Mouse (Mus musculus) myocyte (in vitro differentiated cells): ENCODE measurements around the gene Cog6.

Experiments
- MAX ChIP-seq: IDR thresholded peaks from one replicate; pipeline ENCODE4 v1.6.1; 2011; ENCODE audit warnings: low read depth, mild to moderate bottlenecking, control low read depth
- MYOD1 ChIP-seq, 3 experiments: IDR thresholded peaks; one replicate each; pipeline ENCODE4 v1.6.1; 2011; ENCODE audit warnings: control low read depth in 2 of 3, low read depth in 2 of 3, mild to moderate bottlenecking in 2 of 3, moderate library complexity in 1 of 3; ENCODE audit not compliant: insufficient read length in 2 of 3, control insufficient read depth in 1 of 3
- POLR2A ChIP-seq: IDR thresholded peaks from one replicate; pipeline ENCODE4 v1.6.1; 2011; ENCODE audit warnings: low read depth, mild to moderate bottlenecking, control low read depth, moderate library complexity; ENCODE audit not compliant: insufficient read length
- TCF3 ChIP-seq: IDR thresholded peaks from one replicate; pipeline ENCODE4 v1.6.1; 2011; ENCODE audit warnings: low read depth, control low read depth; ENCODE audit not compliant: insufficient read length

- TF ChIP-seq POLR2A = no peak
- no peak for TF ChIP-seq MAX
- no peak for TF ChIP-seq TCF3
- no peak for TF ChIP-seq MYOD1 (IDR thresholded peaks at IDR 0.05; ENCODE audit: control insufficient read depth in 1 of 3, insufficient read length in 2 of 3, low read depth in 2 of 3)
Measured at GRCm38 (mm10) chr3:53031586-53031985, 14.5 kb upstream of the Cog6 start.
